Mouse (Mus musculus): Measurements from ENCODE around the gene Acap1.
"Not testable (repeated sequence)": the region's sequence is repeated elsewhere in the genome, so short reads cannot be mapped to it uniquely, and the experiment has no call there.

The Acap1 gene

GRCm38 (mm10) chr11:69920266-69921031, 25.1 kb upstream of the Acap1 start:
- peak in 1 of 2 experiments; percentile 50 for DNase-seq

- peak; percentile 92 to 94 for DNase-seq
Measured at GRCm38 (mm10) chr11:69919661-69920265, 24.4 kb upstream of the Acap1 start.

- no peak for DNase-seq
Measured at GRCm38 (mm10) chr11:69919053-69919452, 23.7 kb upstream of the Acap1 start.

- no peak for DNase-seq
Measured at GRCm38 (mm10) chr11:69918118-69918517, 22.8 kb upstream of the Acap1 start.

GRCm38 (mm10) chr11:69917379-69917948, 22.1 kb upstream of the Acap1 start:
- DNase-seq = no peak

- not testable (repeated sequence) for DNase-seq
Measured at GRCm38 (mm10) chr11:69916652-69917378, 21.5 kb upstream of the Acap1 start.

- no peak for DNase-seq
Measured at GRCm38 (mm10) chr11:69915667-69916627, 20.6 kb upstream of the Acap1 start.

- no peak for DNase-seq
Measured at GRCm38 (mm10) chr11:69914917-69915430, 19.6 kb upstream of the Acap1 start.

- no peak for DNase-seq
Measured at GRCm38 (mm10) chr11:69914372-69914764, 19.0 kb upstream of the Acap1 start.

- DNase-seq = peak; percentile 90 to 92
Measured at GRCm38 (mm10) chr11:69913554-69914371, 18.4 kb upstream of the Acap1 start, which contains the start of gene Gps2. TSS of gene Gps2 (plus strand) at chr11:69913888.

GRCm38 (mm10) chr11:69912716-69913530, 17.6 kb upstream of the Acap1 start:
- no peak for DNase-seq

- no peak for DNase-seq
Measured at GRCm38 (mm10) chr11:69911701-69912100, 16.4 kb upstream of the Acap1 start.

- DNase-seq = no peak
Measured at GRCm38 (mm10) chr11:69910781-69911560, 15.6 kb upstream of the Acap1 start.

- no peak for DNase-seq
Measured at GRCm38 (mm10) chr11:69910177-69910576, 14.8 kb upstream of the Acap1 start.

GRCm38 (mm10) chr11:69909174-69909573, 13.8 kb upstream of the Acap1 start:
- no peak for DNase-seq

- no peak for DNase-seq
Measured at GRCm38 (mm10) chr11:69908645-69909044, 13.3 kb upstream of the Acap1 start.

GRCm38 (mm10) chr11:69904311-69904710, 9.0 kb upstream of the Acap1 start:
- DNase-seq = no peak

- DNase-seq = no peak
Measured at GRCm38 (mm10) chr11:69902972-69903371, 7.6 kb upstream of the Acap1 start.

- DNase-seq = no peak
Measured at GRCm38 (mm10) chr11:69901993-69902392, 6.7 kb upstream of the Acap1 start.
